Mouse (Mus musculus): ENCODE measurements around the gene Med26. TPM values are rescaled to one million over a fixed set of nuclear protein-coding genes. Genes with fewer than 3 reads are reported as not detected.

The Med26 gene
- 1 to 10 TPM; 8.5 to 9.8 TPM for total RNA-seq (2021)
- long read RNA-seq, experiment 1, partial matches to known transcripts, result 0 of 1 reads
- long read RNA-seq, experiment 1, other reads (novel, unspliced or antisense), result 0 of 1 reads
- long read RNA-seq, experiment 2, partial matches to known transcripts, result 0 of 8 reads
- long read RNA-seq, experiment 2, other reads (novel, unspliced or antisense), result 7 of 8 reads

DNA sequence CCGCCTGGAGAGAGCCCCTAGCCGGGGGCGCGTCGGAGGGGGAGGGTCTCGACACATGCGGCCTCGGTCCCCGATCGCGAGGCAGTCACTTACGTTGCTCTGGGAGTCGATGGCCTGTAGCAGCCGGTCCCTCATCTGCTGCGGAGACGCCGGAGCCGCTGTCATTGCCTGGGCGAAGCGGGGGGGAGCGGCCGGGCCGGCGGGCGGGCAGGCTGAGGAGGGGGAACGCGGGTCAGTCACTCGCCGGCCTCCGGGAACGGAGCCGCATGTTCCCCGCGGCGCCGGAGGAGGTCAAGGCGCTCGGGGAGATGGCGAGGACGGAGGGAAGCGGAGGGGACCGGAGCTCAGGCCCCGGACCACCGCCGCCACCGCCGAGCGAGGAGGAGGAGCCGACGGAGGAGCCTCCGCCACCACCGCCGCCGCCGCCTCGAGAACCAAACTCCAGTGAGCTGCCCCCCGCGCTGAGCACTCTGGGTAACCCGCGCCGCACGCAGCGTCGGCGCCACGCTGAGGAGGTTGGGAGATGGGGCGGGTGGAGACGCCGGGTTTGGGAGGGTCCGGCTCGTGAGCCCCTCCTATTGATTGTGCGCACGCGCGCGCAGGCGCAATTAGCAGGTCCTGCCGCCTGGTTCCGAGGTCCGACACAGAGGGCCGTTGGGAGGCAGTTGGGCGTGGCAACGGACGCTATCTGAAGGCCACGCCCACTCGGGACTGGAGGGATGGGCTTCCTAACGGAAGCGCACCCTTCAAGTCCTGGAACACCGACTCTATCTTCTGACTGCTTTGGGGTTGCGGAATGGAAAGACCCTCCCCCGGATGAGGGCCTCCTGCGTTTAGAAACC lies at the start of gene Med26:
Gene Med26 (minus strand): TSS at position 469 of the 842 bp plus-strand sequence.
- DNase-seq (ENCODE audit: low spot score in 2 of 2), result peak; percentile 99
- intact Hi-C loops (cut with DNase I), result loop anchor here (1.0 kb wide), 1 partner anchor 56 kb away; the partner anchor contains the start of gene Slc35e1

DNA sequence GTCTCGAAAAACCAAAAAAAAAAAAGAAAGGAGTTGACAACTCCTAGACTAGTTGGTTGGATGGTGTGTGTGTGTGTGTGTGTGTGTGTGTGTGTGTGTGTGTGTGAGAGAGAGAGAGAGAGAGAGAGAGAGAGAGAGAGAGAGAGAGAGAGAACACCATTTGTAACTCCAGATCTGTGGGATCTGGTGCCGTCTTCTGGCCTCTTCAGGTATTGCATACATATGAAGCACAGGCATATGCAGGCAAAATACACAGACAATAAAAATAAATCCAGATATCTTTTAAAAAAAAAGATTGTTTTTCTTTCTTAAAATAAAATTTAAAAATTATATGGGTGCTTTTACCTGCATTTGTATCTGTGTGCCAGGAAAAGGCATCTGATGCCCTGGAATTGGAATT lies 42.1 kb upstream of the Med26 start:
- intact Hi-C loops (cut with DNase I), result no loop called here
- peak; percentile 62 to 85 for DNase-seq (ENCODE audit: low spot score in 2 of 2)

DNA sequence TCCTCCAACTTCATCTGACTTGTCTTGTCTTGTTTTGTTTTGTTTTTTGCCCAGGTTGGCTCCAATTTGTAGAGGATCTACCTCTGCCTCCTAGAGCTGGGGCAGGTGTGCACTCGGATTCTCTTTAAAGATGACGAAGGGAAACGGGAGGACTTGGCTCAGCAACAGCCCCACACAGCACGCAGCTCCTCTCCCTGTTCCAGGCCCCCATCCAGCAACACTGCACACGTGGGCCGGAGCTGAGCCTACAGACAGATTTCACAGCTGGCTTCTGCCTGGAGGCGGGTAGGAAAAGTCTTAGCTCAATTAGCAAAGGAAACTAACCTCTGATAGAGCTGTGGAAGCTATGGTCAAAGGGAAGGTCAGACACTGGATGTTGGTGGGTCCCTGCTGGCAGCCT lies 41.2 kb upstream of the Med26 start:
- intact Hi-C loops (cut with DNase I), result no loop called here

DNA sequence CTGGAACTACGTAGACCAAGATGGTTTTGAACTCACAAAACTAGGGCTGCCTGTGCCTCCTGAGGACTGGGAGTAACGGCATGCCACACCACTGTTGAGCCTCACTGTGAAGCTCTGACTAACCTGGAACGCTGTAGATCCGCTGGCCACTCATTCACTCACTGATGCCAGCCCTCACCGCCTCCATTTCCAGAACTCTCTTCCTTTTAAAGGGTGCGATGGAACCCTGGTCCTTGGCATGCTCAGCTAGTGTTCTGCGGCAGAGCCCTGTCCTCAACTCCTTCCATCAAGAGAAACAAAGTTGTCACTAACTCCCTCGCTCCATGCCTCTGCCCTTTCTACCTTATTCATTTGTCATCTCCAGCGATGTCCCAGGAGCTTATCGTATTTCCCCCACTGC lies 40.8 kb upstream of the Med26 start:
- no peak for DNase-seq (ENCODE audit: low spot score in 2 of 2)

More for the DNA sequence above, 41.2 kb upstream of the Med26 start:
- peak; percentile 75 to 87 for DNase-seq (ENCODE audit: low spot score in 2 of 2)

DNA sequence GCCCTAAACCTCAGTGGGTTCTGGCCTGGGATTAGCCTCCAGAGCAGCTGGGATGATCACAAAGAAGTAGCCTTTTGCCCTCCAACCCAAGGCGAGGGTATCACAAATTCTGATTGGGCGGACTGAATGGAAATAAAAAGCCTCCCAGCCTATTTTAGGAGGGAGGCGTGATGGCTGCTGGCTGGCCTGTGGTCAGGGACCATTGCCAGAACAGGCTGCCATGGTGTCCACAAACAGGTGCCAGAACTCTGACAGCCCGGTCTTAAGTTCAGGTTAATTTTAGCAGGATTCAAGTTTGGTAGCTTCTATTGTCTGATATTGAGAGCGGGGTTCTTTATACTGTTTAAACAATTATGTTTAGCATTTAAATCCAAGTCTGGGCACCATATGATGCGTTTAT lies 39.7 kb upstream of the Med26 start:
- intact Hi-C loops (cut with DNase I), result no loop called here
- no peak for DNase-seq (ENCODE audit: low spot score in 2 of 2)

More for the DNA sequence above, 40.8 kb upstream of the Med26 start:
- intact Hi-C loops (cut with DNase I), result no loop called here

DNA sequence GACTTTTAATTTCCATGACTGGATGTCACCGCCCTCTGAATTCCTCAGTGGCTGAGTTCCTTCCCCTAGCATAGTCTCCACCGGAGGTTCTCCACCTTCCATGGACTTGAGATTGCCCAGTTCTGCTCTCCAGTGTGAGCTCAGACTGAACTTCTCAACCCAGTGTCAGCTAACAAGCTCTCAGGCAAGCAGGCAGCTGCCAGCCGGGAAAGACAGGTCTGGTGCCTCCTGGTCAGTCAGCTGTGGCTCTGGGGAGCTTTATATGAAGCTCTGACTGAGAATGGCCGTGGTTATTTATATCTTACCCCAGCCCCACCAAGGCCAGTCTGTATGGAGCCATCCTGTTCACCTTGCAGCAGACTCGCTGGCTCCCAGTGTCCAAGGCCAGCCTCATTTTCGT lies 36.3 kb upstream of the Med26 start:
- intact Hi-C loops (cut with DNase I), result no loop called here
- no peak for DNase-seq (ENCODE audit: low spot score in 2 of 2)

DNA sequence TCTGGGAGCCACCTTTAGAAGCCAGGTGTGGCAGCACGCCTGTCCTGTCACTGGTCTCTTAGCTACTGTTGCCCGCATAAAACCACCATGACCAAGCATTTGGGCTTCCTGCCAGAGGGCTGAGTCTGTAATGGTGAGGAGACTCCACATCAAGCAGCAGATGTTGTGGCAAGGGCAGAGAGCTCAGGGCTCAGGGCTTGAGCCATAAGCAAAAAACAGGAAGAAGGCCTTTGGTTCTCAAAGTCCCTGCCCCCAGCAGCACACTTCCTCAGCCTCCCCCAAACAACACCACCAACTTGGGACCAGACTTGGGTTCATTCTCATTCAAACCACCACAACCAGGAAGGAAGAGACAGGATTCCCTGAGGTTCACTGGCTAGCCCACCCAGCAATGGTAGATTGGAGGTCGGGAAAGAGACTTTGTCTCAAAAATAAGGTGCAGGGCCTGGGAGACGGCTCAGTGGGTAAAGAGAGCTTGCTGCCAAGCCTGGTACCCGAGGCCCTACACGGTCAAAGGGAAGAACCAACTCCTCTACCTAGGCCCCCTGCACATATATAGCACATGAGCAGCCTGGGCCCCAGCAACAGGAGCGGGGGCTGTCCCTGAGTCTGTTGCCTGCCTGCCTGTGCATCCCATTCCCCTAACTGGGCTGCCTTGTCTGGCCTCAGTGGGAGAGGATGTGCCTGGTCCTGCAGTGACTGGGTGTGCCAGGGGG lies 35.1 kb upstream of the Med26 start:
- intact Hi-C loops (cut with DNase I), result no loop called here
- peak in 1 of 2 experiments; percentile 47 for DNase-seq (ENCODE audit: low spot score in 2 of 2)

DNA sequence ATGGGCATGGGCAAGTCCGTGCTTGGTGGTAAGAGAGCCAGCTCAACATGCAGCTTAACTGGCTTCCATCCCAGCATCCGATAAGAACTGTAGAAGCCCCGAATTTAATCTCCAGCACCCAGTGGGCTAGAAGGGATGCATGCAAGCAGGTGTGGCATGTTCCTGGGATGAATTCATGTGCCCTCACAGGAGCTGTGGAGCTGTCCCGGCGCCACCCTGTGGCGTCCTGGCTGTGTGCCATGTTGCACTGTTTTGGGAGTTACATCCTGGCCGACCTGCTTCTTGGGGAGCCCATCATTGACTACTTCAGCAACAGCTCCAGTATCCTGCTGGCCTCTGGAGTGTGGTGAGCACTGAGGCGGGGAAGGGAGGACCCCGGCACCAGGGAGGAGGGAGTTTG lies 31.3 kb upstream of the Med26 start:
- intact Hi-C loops (cut with DNase I), result no loop called here
- DNase-seq (ENCODE audit: low spot score in 2 of 2), result no peak

DNA sequence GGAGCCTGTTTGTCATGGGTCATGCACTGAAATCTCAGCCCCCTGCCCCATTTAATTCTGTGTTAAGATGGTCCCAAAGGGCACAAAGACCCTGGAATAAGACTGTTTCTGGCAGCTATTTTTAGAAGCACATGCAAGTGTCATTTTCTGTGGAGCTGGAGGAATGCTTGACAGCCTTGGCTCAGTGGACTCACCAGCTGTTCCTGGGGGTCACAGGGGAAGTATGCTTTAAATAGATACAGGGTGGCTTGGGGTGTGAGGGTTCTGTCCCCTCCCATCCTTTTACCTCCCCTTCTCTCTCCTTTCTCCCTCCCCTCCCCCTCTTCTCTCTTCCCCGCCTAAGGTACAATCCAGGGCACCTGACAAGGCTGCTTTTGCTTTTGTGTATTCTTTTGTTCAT lies 29.9 kb upstream of the Med26 start:
- no peak for DNase-seq (ENCODE audit: low spot score in 2 of 2)
- intact Hi-C loops (cut with DNase I), result no loop called here

DNA sequence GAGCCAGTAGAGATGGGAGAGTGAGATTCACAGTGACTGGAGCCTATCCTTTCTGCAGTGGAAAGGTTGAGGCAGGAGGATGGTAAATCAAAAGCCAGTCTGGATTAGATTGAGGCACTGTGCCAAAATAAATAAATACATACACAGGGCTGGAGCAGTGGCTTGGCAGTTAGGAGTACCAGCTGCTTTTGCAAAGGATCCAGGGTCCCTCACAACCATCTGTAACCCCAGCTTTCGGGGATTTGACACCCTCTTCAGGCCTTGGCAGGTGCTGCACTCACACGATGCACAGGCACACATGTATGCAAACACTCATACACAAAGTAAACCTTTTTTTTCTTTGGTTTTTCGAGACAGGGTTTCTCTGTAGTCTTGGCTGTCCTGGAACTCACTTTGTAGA lies 29.2 kb upstream of the Med26 start:
- intact Hi-C loops (cut with DNase I), result no loop called here
- DNase-seq (ENCODE audit: low spot score in 2 of 2), result no peak

DNA sequence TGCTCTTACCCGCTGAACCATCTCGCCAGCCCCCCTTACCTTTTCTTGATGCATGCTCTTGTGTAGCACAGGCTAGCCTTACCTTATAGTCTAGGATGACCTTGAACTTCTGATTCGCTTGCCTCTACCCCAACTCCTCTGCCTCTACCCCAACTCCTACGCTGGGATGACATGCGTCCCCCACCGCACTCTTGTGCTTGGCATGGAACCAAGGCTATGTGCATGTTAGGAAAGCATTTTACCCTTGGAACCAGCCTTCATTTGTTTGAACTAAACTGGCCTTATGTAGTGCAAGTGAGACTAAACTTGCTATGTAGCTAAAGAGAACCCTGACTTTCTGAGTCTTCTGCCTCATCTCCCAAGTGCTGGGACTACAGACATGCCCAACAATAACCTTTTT lies 27.8 kb upstream of the Med26 start:
- intact Hi-C loops (cut with DNase I), result no loop called here

DNA sequence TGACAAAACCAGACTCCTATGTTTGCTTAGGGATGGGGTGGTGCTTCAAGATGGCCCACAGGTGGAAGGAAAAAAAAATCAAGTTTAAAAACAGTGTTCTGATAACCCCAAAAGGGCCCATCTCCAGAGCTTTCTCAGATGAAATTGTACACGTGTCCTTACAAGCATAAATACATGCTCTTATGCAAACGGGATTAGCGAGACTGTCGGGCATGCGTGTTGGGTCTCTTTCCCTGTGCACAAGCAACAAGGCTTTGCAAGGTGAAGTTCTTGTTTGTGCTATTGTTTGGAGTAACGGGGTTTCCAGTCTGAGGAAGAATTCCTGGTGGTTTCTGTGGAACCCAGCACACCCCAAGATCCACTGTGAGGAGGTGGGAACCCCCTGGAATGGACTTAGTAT lies 25.4 kb upstream of the Med26 start:
- intact Hi-C loops (cut with DNase I), result no loop called here
- DNase-seq (ENCODE audit: low spot score in 2 of 2), result peak; percentile 27 to 62

More for the DNA sequence above, 27.8 kb upstream of the Med26 start:
- DNase-seq (ENCODE audit: low spot score in 2 of 2), result no peak

DNA sequence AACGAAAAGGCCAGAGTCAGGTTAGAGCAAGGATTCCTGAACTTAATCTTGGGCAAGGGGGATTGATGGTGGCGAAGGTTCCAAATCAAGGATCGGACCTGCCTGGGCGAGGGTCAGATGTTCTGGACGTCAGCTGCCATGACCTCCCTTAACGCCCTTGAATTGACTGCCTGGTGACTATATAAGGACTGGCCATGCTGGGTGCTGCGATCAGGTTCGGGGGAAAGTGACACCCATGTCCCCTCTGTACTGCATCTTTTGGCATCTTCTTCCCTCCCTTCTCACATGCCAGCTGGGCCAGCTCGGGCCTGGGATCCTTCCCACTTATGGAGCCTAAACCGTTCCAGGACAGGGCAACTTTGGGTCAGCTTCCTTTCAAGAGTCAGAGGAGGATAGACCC lies 24.4 kb upstream of the Med26 start:
- intact Hi-C loops (cut with DNase I), result no loop called here
- no peak for DNase-seq (ENCODE audit: low spot score in 2 of 2)

DNA sequence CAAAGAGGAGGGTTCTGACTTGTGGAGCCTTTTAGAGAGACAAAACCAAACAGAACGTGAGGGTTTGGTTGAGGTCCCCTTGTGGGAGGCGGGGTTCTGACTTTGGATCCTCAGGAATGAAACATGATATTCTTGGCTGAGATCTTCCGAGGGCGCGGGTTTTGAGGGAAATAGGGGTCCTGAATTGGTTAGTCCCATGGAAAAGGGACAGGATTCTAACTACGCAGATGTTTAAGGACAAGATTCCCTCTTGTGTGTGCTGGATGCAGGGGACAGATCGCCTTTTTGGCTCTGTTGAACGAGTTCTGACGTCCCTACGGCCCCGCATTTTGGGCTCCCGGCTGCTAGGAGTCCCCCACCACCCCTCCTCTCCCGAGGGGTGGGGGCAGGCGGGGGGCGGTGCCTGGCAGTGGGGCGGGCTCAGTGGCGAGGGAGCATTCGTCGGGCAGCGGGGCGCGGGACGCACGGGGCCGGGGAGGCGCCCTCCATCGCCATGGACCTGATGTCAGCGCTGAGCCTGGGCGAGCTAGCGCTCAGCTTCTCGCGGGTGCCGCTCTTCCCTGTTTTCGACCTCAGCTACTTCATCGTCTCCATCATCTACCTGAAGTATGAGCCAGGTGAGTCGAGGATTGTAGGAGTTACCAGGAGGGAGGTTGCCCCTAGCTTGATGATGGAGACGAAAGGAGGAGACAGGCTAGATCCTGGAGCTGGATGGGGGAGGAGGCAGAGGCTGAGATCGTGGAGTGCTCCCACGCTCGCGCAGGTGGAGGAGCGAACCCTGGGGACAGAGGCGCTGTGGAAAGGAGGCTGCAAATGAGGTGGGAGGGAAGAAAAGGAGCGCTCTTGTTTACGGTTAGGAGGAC lies 23.8 kb upstream of the Med26 start, which contains the start of gene Tmem38a:
Gene Tmem38a (plus strand): TSS at position 445 of the 863 bp plus-strand sequence.
- peak; percentile 80 to 83 for DNase-seq (ENCODE audit: low spot score in 2 of 2)
- intact Hi-C loops (cut with DNase I), result no loop called here

DNA sequence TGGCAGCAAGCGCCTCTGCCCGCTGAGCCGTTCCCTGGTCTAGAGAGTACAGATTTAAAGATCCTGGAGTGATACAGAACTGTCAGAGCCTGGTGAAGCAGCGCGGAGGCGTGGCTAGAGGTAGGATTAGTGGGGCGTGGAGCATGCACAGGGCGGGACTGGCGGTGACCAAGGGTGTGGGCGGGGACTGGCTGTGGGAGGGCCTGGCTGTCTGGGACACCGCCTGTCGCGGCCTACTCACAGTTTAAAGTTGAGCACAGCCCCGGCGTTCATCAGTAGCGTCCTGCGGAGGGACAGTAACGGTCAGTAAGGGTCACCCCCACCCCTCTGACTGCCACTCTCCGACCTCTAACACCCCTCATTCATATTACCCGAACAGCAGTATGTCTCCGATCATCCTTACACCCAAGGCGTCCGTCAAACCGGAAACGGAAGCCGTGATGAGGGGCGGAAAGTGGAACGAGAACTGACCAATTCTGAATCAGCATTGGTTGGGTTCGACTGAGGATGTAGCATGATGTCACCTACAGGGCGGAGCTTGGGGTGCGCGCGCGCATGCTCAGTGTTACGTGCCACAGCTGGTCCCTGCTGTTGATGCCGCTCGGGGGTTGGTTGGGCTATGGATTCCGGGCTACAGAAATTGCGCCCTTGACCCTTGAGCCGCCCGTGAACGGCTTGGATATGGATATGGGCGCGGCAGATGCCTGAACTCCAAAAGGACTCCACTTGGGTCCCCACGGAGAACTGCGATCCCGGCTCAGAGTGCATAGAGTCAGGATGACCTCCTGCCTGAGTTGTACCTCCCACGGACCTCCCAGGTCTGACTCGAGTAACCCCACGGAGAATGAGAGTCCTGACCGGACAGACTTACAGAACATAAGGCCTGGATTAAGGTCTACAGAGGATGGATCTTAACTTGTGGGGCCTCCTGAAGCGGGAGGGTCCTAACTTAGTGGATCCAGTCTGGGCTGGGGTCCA lies 22.9 kb upstream of the Med26 start, which contains the start of gene Smim7:
Gene Smim7 (minus strand): TSS at position 456 of the 978 bp plus-strand sequence.
- peak; percentile 97 to 98 for DNase-seq (ENCODE audit: low spot score in 2 of 2)
- intact Hi-C loops (cut with DNase I), result no loop called here

DNA sequence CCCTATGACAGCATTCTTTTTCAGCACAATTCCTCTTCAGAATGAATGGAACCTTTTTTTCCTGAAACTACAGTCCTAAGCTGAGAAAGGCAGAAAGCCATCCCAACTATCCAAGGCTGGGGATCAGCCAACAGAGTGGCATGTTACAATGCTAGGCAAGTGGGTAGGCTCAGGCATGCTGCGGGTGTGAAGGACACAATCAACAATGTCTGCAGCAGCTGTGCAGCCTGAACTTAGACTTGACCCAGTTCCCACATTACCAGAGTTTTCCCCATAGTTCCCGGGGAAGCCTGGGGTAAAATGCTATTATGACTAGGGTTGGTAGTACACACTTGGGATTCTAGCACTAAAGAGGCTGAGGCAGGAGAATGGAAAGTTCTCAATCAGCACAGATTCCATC lies 17.9 kb upstream of the Med26 start:
- intact Hi-C loops (cut with DNase I), result no loop called here

DNA sequence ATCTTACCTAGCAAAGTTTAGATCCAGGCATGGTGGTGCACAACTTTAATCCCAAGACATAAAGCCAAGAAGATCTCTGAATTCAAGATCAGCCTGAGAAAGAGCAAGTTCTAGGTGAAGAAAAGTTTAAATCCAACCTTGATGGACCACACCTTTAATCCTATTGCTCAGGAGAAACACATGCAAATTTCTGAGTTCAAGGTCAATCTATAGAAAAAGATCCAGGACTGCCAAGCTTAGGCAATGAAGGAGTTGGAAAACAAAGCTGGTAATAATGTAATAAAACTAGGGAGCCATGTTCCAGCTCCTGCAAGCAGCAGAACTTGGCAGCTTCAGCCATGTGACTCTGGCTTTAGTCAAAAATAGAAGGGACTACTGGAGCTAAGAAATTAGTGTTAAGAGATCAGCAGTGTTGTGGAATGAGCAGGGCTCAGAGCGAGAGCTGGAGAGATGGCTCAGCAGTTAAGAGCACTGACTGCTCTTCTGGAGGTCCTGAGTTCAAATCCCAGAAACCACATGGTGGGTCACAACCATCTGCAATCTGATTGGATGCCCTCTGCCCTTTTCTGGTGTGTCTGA lies 13.1 kb upstream of the Med26 start:
- intact Hi-C loops (cut with DNase I), result no loop called here
- no peak for DNase-seq (ENCODE audit: low spot score in 2 of 2)

More for the DNA sequence above, 17.9 kb upstream of the Med26 start:
- DNase-seq (ENCODE audit: low spot score in 2 of 2), result no peak

DNA sequence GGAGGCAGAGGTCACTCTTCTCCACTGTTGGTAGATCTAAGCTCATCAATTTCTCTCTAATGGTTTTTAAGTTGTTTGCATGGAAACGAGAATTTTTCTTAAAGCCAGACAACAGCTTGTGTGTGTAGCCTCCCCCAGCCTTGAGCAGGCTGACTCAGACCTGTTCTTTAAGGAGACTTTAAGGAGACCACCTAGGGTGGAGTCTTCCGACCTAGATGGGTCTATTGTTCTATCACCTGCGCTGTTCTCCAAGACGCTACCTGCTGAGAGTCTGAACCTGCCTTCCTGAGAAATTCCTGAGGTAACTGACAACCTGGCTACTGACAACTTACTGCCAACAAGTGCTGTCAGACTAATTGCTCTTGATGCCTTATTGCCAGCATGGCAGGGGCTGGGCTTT lies 7.7 kb upstream of the Med26 start:
- intact Hi-C loops (cut with DNase I), result no loop called here
- DNase-seq (ENCODE audit: low spot score in 2 of 2), result no peak
